Mouse (Mus musculus) neural tube, postnatal 0 days (tissue): ENCODE results near the gene Adgrf4. TPM values are rescaled to one million over a fixed set of nuclear protein-coding genes. Genes with fewer than 3 reads are reported as not detected.

Experiments used
- polyA plus RNA-seq: library from polyadenylated mRNA; unstranded; fragments of >200 nt; fragmentation: Nextera tagmentation; extraction: Ambion mirVana; gene quantifications from 2 replicates; pipeline ENCODE4 v1.2.1, GENCODE M21; 2015

The Adgrf4 gene
- 0.08 and 0.48 TPM in 2 replicates for polyA plus RNA-seq

DNA sequence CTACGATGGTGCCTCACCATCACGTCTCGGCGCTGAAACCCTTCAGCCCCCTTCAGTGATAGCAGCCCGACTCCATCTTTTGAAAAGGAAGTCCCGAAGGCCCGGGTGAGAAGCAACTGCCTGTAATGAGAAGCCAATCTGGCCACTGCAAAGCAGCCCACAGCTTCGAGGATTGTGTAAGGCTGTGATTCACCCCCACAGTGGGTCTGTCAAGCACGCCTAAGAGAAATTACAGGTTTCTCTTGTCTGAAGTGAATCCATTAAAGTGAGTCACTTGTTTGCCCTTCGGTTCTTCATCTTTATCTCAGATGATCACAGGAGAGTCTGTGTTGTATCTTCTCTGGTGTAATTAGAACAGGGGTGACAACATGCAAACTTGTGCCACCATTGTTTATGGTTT, at the start of gene Adgrf4:
Gene Adgrf4 (minus strand): TSS at position 149 of the 400 bp plus-strand sequence.

GRCm38 (mm10) chr17:42741801-42742217, 49.7 kb upstream of the Adgrf4 start, which contains the start of gene Adgrf2:
TSS of gene Adgrf2 (minus strand) at chr17:42742179.

GRCm38 (mm10) chr17:42611295-42611694, 80.8 kb downstream of the Adgrf4 start, which contains the start of gene Opn5:
TSS of gene Opn5 (minus strand) at chr17:42611395.

Other genes starting within 250 kb of the Adgrf4 start
- not detected in 2 replicates for gene Opn5, start 80.9 kb downstream of the Adgrf4 start, polyA plus RNA-seq
- not detected in 2 replicates for gene Adgrf2, start 49.9 kb upstream of the Adgrf4 start, polyA plus RNA-seq
- 10.5 and 10.6 TPM in 2 replicates for gene Cd2ap, start 184.4 kb upstream of the Adgrf4 start, polyA plus RNA-seq